Mouse (Mus musculus): ENCODE measurements at regions not wholly inside any gene's neighbourhood (a gene's known extent, or its start where the extent isn't known, plus 50 kb on each side); places are given as distances from the start of the nearest gene placed in this dataset.

DNA sequence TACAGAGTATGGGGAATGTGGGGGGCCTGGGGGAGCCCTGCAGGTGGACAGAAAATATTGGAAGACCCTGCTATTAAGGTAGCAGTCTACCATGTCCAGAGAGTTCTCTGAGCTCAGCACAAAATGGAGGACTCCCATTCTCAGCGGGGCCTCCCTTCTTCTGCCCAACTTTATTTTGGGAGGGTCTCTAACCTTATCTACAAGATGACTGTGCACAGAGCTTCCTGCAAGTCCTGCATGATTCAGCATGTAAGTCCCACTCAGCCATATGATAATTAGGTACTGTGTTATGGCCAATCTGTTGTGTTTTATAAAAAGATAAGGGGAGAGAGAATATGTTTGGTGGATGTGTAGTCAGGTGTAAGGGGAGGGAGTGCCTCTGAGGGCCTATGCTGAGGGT lies 74.1 kb downstream of the Ets2 start:
- no peak for DNase-seq (ENCODE audit: low read depth, low spot score)

GRCm38 (mm10) chr16:95775361-95775760 lies 73.5 kb downstream of the Ets2 start:
- no peak for DNase-seq (ENCODE audit: low read depth, low spot score)

- DNase-seq (ENCODE audit: low read depth, low spot score) = no peak
Observed at GRCm38 (mm10) chr16:95773151-95773550, 71.3 kb downstream of the Ets2 start.

Data from forelimb bud, embryonic 11.5 days (tissue).